Mouse (Mus musculus): ENCODE measurements at regions not wholly inside any gene's neighbourhood (a gene's known extent, or its start where the extent isn't known, plus 50 kb on each side); places are given as distances from the start of the nearest gene placed in this dataset.

GRCm38 (mm10) chr14:48594334-48594733, 79.3 kb downstream of the Otx2 start:
- H3K27ac ChIP-seq (ENCODE audit: insufficient read depth, low read depth), result no peak overlapping the region
- peaks cover 0 to 9% of the 10 kb centered on the region in 2 experiments; a peak in 2 of 4 replicates for H3K4me1 ChIP-seq (ENCODE audit: control insufficient read depth in 1 of 2, insufficient read depth in 2 of 2)
- H3K4me2 ChIP-seq (ENCODE audit: insufficient read depth, low read depth, poor library complexity, severe bottlenecking), result no peak overlapping the region
- no peaks in the 10 kb centered on the region for H3K9me3 ChIP-seq (replicated peaks; ENCODE audit: low read length)
- in situ Hi-C loops (cut with MboI; ENCODE audit: low pct_ligation_motif_present, low pct_unique_long_range_greater_than_20kb, low sequenced_read_pairs), result no loop called here
- no peaks in the 10 kb centered on the region for H3K36me3 ChIP-seq (replicated peaks in 1 of 2; ENCODE audit: control insufficient read depth in 1 of 2, insufficient read depth in 1 of 2, low read length in 1 of 2)
- no peaks in the 10 kb centered on the region for H3K27me3 ChIP-seq (replicated peaks)
- H3K9ac ChIP-seq (ENCODE audit: insufficient read depth, low read depth), result no peak overlapping the region
- TF ChIP-seq UBTF (IDR thresholded peaks at IDR 0.05; ENCODE audit: low read depth, low read length), result no peak
- TF ChIP-seq E2F4 (IDR thresholded peaks at IDR 0.05; ENCODE audit: insufficient replicate concordance, low read depth, low read length), result no peak
- no peak for TF ChIP-seq MXI1 (IDR thresholded peaks at IDR 0.05; ENCODE audit: low read depth, low read length)
- TF ChIP-seq RCOR1 (conservative IDR thresholded peaks at IDR 0.05; ENCODE audit: low read depth, low read length), result no peak
- no peak for TF ChIP-seq USF1 (IDR thresholded peaks at IDR 0.05; ENCODE audit: low read depth, low read length)
- TF ChIP-seq CHD1 (IDR thresholded peaks at IDR 0.05; ENCODE audit: low read depth, low read length), result no peak
- no peak for TF ChIP-seq USF2 (conservative IDR thresholded peaks at IDR 0.05; ENCODE audit: low read depth, low read length)
- no peak for TF ChIP-seq CHD2 (IDR thresholded peaks at IDR 0.05; ENCODE audit: low read length)
- no peak for TF ChIP-seq SMC3 (IDR thresholded peaks at IDR 0.05; ENCODE audit: low read depth, low read length)
- TF ChIP-seq JUN (IDR thresholded peaks at IDR 0.05; ENCODE audit: insufficient read depth, low read depth, low read length), result no peak
- TF ChIP-seq MAFK (IDR thresholded peaks at IDR 0.05; ENCODE audit: insufficient replicate concordance, low read length), result no peak
- no peak for TF ChIP-seq POLR2AphosphoS2 (IDR thresholded peaks at IDR 0.05; ENCODE audit: low read depth, low read length)
- TF ChIP-seq TBP (conservative IDR thresholded peaks at IDR 0.05; ENCODE audit: low read depth, low read length), result no peak
- TF ChIP-seq MYC (IDR thresholded peaks at IDR 0.05; ENCODE audit: low read depth, low read length), result no peak
- TF ChIP-seq ETS1 (conservative IDR thresholded peaks at IDR 0.05; ENCODE audit: low read depth, low read length), result no peak
- TF ChIP-seq JUND (conservative IDR thresholded peaks at IDR 0.05; ENCODE audit: low read depth, low read length), result no peak
- TF ChIP-seq NELFE (IDR thresholded peaks at IDR 0.05; ENCODE audit: low read depth, low read length), result no peak
- no peak for TF ChIP-seq IRF4 (IDR thresholded peaks at IDR 0.05; ENCODE audit: low read depth, low read length)
- TF ChIP-seq HCFC1 (IDR thresholded peaks at IDR 0.05; ENCODE audit: low read depth, low read length), result no peak
- TF ChIP-seq SIN3A (IDR thresholded peaks at IDR 0.05; ENCODE audit: low read length), result no peak
- no peak overlapping the region for H3K4me3 ChIP-seq (replicated peaks in 1 of 3; ENCODE audit: low read depth in 2 of 3, low read length in 2 of 3, poor library complexity in 1 of 3)
- no peaks in the 10 kb centered on the region for H3K79me2 ChIP-seq (replicated peaks; ENCODE audit: control insufficient read depth, extremely low read depth, insufficient read depth, poor library complexity, severe bottlenecking)
- DNase-seq (ENCODE audit: extremely low read depth), result no peak
- dilution Hi-C loops (cut with MboI; ENCODE audit: extremely low pct_ligation_motif_present, extremely low pct_unique_long_range_greater_than_20kb, low sequenced_read_pairs), result no loop called here

- peaks cover 0 to 9% of the 10 kb centered on the region in 2 experiments; a peak in 2 of 4 replicates for H3K4me1 ChIP-seq (ENCODE audit: control insufficient read depth in 1 of 2, insufficient read depth in 2 of 2)
- no peak overlapping the region for H3K27ac ChIP-seq (ENCODE audit: insufficient read depth, low read depth)
- no peak overlapping the region for H3K4me3 ChIP-seq (replicated peaks in 1 of 3; ENCODE audit: low read depth in 2 of 3, low read length in 2 of 3, poor library complexity in 1 of 3)
- H3K4me2 ChIP-seq (ENCODE audit: insufficient read depth, low read depth, poor library complexity, severe bottlenecking), result no peak overlapping the region
- no peak overlapping the region for H3K9ac ChIP-seq (ENCODE audit: insufficient read depth, low read depth)
- no peaks in the 10 kb centered on the region for H3K9me3 ChIP-seq (replicated peaks; ENCODE audit: low read length)
- dilution Hi-C loops (cut with MboI; ENCODE audit: extremely low pct_ligation_motif_present, extremely low pct_unique_long_range_greater_than_20kb, low sequenced_read_pairs), result no loop called here
- H3K27me3 ChIP-seq (replicated peaks), result no peaks in the 10 kb centered on the region
- H3K79me2 ChIP-seq (replicated peaks; ENCODE audit: control insufficient read depth, extremely low read depth, insufficient read depth, poor library complexity, severe bottlenecking), result no peaks in the 10 kb centered on the region
- DNase-seq (ENCODE audit: extremely low read depth), result no peak
- no peaks in the 10 kb centered on the region for H3K36me3 ChIP-seq (replicated peaks in 1 of 2; ENCODE audit: control insufficient read depth in 1 of 2, insufficient read depth in 1 of 2, low read length in 1 of 2)
- in situ Hi-C loops (cut with MboI; ENCODE audit: low pct_ligation_motif_present, low pct_unique_long_range_greater_than_20kb, low sequenced_read_pairs), result no loop called here
- TF ChIP-seq EP300 (IDR thresholded peaks at IDR 0.05; ENCODE audit: low read length) (no peak), GABPA (IDR thresholded peaks at IDR 0.05; ENCODE audit: insufficient replicate concordance, low read depth, low read length) (no peak), ZC3H11A (IDR thresholded peaks at IDR 0.05; ENCODE audit: low read depth, low read length) (no peak), BHLHE40 (IDR thresholded peaks at IDR 0.05; ENCODE audit: low read depth, low read length) (no peak), USF1 (IDR thresholded peaks at IDR 0.05; ENCODE audit: low read depth, low read length) (no peak), POLR2AphosphoS2 (IDR thresholded peaks at IDR 0.05; ENCODE audit: low read depth, low read length) (no peak), IRF4 (IDR thresholded peaks at IDR 0.05; ENCODE audit: low read depth, low read length) (no peak), TBP (conservative IDR thresholded peaks at IDR 0.05; ENCODE audit: low read depth, low read length) (no peak), ELF1 (IDR thresholded peaks at IDR 0.05; ENCODE audit: low read depth, low read length) (no peak), ZKSCAN1 (IDR thresholded peaks at IDR 0.05; ENCODE audit: borderline replicate concordance, low read depth, low read length) (no peak), RCOR1 (conservative IDR thresholded peaks at IDR 0.05; ENCODE audit: low read depth, low read length) (no peak), JUN (IDR thresholded peaks at IDR 0.05; ENCODE audit: insufficient read depth, low read depth, low read length) (no peak), TCF12 (IDR thresholded peaks at IDR 0.05; ENCODE audit: low read depth, low read length) (no peak), MAFK (IDR thresholded peaks at IDR 0.05; ENCODE audit: insufficient replicate concordance, low read length) (no peak), UBTF (IDR thresholded peaks at IDR 0.05; ENCODE audit: low read depth, low read length) (no peak), ZNF384 (IDR thresholded peaks at IDR 0.05; ENCODE audit: low read depth, low read length) (no peak), KAT2A (IDR thresholded peaks at IDR 0.05; ENCODE audit: insufficient replicate concordance, low read length) (no peak), NRF1 (IDR thresholded peaks at IDR 0.05; ENCODE audit: low read depth, low read length) (no peak), PAX5 (IDR thresholded peaks at IDR 0.05; ENCODE audit: low read length) (no peak)
Observed at GRCm38 (mm10) chr14:48593363-48593762, 80.3 kb downstream of the Otx2 start.

Measured in CH12.LX (cell line).